Mouse (Mus musculus) heart, adult 2 months (tissue): ENCODE results near the gene Tlcd1.

Experiments
- EP300 ChIP-seq: fragments of 200-500 bp; IDR thresholded peaks from 2 replicates; pipeline ENCODE4 v1.6.1; 2011; ENCODE audit warnings: low read depth, low read length, control low read depth; ENCODE audit not compliant: insufficient read depth
- POLR2A ChIP-seq: fragments of 200-500 bp; IDR thresholded peaks from 2 replicates; pipeline ENCODE4 v1.6.1; 2011; ENCODE audit warnings: mild to moderate bottlenecking, low read depth, low read length, control low read depth; ENCODE audit not compliant: insufficient read depth

DNA sequence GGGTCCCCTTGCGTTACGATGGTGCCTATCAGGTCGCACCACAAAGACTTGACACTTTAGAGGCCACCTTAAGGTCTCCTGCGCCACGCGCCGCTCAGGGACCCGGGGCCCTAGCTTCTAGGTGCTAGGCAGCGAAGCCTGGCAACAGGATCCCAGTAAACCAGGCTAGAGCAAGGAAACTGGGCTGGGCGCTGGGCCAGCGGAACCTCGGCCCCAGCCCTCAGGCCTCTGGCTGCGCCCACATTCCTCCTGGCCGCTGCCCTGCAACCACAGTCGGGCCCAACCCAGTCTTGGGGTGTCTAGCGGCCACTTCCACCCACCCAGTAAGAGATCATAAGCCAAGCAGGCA is 10.8 kb upstream of the Tlcd1 start:
- TF ChIP-seq POLR2A = no peak
- no peak for TF ChIP-seq EP300
